Mouse (Mus musculus) heart, adult 2 months (tissue): ENCODE measurements around the gene Gpld1.

Experiments used
- CTCF ChIP-seq: fragments of 200-600 bp; IDR thresholded peaks from 2 replicates; pipeline ENCODE4 v1.8.1; 2022; ENCODE audit warnings: antibody characterized with exemption, mild to moderate bottlenecking, moderate library complexity
- EP300 ChIP-seq: fragments of 200-500 bp; IDR thresholded peaks from 2 replicates; pipeline ENCODE4 v1.6.1; 2011; ENCODE audit warnings: low read depth, low read length, control low read depth; ENCODE audit not compliant: insufficient read depth
- POLR2A ChIP-seq: fragments of 200-500 bp; IDR thresholded peaks from 2 replicates; pipeline ENCODE4 v1.6.1; 2011; ENCODE audit warnings: mild to moderate bottlenecking, low read depth, low read length, control low read depth; ENCODE audit not compliant: insufficient read depth

DNA sequence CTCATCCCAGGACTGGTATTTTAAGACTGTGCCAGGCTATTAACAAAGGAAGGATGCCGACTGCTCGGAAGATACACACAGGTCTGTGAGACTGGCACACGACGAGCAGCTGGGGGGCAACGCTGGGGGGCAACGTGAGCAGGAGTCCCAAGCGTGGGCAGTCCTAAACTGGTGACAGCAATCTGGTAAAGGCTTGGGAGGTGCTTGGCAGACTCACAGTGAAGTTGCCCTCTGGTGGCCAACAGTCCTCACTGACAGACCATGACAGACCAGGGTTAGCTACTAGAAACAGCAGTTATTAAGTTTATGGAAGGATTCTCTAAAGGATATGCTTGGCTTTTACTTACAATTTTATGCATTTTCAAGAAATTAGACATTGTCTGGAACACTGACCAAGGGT, 45.4 kb downstream of the Gpld1 start:
- TF ChIP-seq CTCF (peak; percentile 78), POLR2A (no peak), EP300 (0 out of 2 replicates have a peak, but pooled peaks have one; percentile 44)
